Mouse (Mus musculus): Measurements from ENCODE around the gene Rbbp8nl. TPM values are rescaled to one million over a fixed set of nuclear protein-coding genes. Genes with fewer than 3 reads are reported as not detected.

Rbbp8nl gene
- polyA plus RNA-seq, 1 experiment from 2014 or later: not detected

DNA sequence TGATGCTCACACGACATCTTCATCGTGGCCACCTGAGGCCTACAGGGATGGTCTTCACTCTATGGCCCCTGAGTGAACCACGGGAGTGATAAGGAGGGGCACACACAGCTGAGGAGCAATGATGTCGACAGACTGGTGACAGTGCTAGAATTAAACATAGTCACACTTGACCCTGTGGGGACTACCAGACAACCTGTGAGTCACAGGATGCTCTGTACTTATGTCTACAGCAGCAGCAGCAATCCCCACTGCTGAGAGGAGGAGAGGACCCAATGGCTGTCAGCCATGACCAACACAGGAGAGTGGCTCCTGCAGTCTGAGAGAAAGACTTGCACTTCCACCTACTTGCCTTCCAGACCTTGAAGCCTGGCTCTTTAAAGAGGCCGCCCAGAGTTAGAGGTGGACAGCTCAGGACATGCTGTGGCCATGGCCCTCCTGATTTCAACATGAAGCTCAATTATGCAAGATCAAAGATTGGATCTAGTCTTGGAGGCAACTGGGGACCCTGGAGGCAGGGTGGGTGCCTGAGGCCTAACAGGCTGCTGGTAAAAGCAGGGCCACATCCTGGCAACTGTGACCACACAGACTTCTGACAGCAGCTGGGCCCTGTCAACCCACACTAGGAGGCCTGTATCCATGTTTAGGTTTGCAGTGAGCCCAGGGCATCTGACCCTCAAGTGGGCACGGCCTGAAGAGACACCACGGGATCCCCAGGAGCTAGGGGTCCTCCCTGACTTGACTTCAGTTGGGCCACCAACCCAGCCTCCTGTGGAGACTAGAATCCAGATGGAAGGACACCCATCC is 56.4 kb downstream of the Rbbp8nl start:
- Histone ChIP-seq H3K27me3 (ENCODE audit: control insufficient read depth, insufficient read depth, low read length) (no peaks in the 10 kb centered on the region), H3K36me3 (ENCODE audit: control insufficient read depth, insufficient read depth, low read length) (no peaks in the 10 kb centered on the region), H3K4me2 (ENCODE audit: low read length) (no peak overlapping the region), H3K27ac (replicated peaks; ENCODE audit: low read depth, low read length) (no peak overlapping the region), H3K4me3 (replicated peaks; ENCODE audit: low read depth, low read length) (no peak overlapping the region), H3K9ac (replicated peaks; ENCODE audit: low read length) (no peak overlapping the region), H3K4me1 (ENCODE audit: control insufficient read depth, insufficient read depth, low read length) (no peaks in the 10 kb centered on the region), H3K9me3 (ENCODE audit: control insufficient read depth, low read length) (no peaks in the 10 kb centered on the region)
- WGBS: 86% methylated on average over 7 of the region's 7 CpGs
- ATAC-seq (ENCODE audit: low FRiP score, low TSS enrichment) (no peak), DNase-seq (no peak)

DNA sequence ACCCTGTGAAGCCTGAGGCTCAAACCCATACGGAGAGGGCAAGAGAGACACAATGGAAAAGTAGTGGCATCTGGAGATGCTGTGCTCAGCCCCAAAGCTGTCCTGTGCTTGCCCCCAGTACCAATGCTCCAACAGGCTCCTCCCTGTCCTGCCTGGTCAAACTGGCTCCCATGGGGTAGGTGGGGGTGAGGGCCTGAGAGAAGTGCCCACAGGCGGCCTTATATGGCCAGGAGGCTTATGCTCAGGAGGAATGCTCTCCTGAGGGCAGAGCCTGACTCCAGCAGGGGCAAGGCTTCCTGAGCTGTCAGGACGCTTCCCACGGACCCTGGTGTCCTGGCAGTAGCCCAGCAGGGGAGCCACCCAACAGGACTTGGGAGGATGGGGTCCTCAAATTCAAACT is 59.2 kb downstream of the Rbbp8nl start:
- 69% methylated on average over 4 of the region's 4 CpGs for WGBS
- peaks cover 14% of the 10 kb centered on the region for H3K27me3 ChIP-seq (ENCODE audit: control insufficient read depth, insufficient read depth, low read length)
- DNase-seq (no peak), ATAC-seq (ENCODE audit: low FRiP score, low TSS enrichment) (no peak)
- H3K9me3 ChIP-seq (ENCODE audit: control insufficient read depth, low read length): no peaks in the 10 kb centered on the region
- peaks cover 16% of the 10 kb centered on the region for H3K4me1 ChIP-seq (ENCODE audit: control insufficient read depth, insufficient read depth, low read length)
- no peak overlapping the region for H3K27ac ChIP-seq (replicated peaks; ENCODE audit: low read depth, low read length)
- no peak overlapping the region for H3K9ac ChIP-seq (replicated peaks; ENCODE audit: low read length)
- H3K36me3 ChIP-seq (ENCODE audit: control insufficient read depth, insufficient read depth, low read length): no peaks in the 10 kb centered on the region
- no peak overlapping the region for H3K4me2 ChIP-seq (ENCODE audit: low read length)
- H3K4me3 ChIP-seq (replicated peaks; ENCODE audit: low read depth, low read length): no peak overlapping the region

DNA sequence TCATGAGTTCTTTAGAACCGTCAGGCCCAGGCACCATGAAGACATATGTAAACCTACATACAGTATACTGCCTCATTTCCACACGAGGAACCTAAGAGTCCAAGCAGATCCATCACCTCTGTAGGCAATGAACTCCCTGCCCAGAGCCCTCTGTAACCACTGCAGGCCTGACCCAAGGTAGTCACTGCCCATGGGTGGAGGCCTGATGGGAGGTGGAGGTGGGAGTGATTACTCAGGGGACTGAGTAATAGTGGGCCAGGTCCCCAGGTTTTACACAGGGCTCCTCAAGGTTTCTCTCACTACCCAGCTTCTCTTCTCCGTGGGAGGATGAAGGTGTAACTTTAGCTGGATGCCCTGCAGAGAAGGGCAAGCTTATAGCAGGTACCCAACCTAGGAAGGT is 60.5 kb downstream of the Rbbp8nl start:
- ATAC-seq (ENCODE audit: low FRiP score, low TSS enrichment) (no peak), DNase-seq (no peak)
- Histone ChIP-seq H3K9ac (replicated peaks; ENCODE audit: low read length) (no peak overlapping the region), H3K36me3 (ENCODE audit: control insufficient read depth, insufficient read depth, low read length) (no peaks in the 10 kb centered on the region), H3K27ac (replicated peaks; ENCODE audit: low read depth, low read length) (no peak overlapping the region), H3K4me1 (ENCODE audit: control insufficient read depth, insufficient read depth, low read length) (peaks cover 22% of the 10 kb centered on the region), H3K4me2 (ENCODE audit: low read length) (no peak overlapping the region), H3K4me3 (replicated peaks; ENCODE audit: low read depth, low read length) (no peak overlapping the region), H3K27me3 (ENCODE audit: control insufficient read depth, insufficient read depth, low read length) (peaks cover 26% of the 10 kb centered on the region), H3K9me3 (ENCODE audit: control insufficient read depth, low read length) (no peaks in the 10 kb centered on the region)
- WGBS: 90% methylated on average over 3 of the region's 3 CpGs

DNA sequence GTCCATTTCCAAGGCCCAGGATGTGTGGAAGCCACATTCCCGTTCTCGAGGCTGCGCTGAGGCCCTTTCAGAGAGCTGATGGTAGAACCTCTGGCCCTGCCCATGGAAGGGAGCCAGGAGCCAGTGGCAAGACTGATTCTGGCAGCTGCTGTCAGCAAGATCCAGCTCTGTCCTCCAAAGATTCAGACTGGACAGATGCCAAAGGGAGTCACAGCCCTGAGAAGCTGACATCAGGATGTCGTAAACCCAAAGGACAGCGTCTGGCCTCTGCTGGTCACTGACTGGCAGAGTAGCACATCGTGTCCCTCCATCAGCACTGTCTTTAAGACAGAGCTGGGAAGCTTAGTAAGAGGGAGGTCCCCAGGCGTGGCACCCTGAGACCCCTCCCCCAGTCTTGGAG is 61.1 kb downstream of the Rbbp8nl start:
- no peak overlapping the region for H3K27ac ChIP-seq (replicated peaks; ENCODE audit: low read depth, low read length)
- ATAC-seq (ENCODE audit: low FRiP score, low TSS enrichment): no peak
- peaks cover 22% of the 10 kb centered on the region for H3K4me1 ChIP-seq (ENCODE audit: control insufficient read depth, insufficient read depth, low read length)
- no peak overlapping the region for H3K4me3 ChIP-seq (replicated peaks; ENCODE audit: low read depth, low read length)
- H3K27me3 ChIP-seq (ENCODE audit: control insufficient read depth, insufficient read depth, low read length): peaks cover 26% of the 10 kb centered on the region
- H3K9me3 ChIP-seq (ENCODE audit: control insufficient read depth, low read length): no peaks in the 10 kb centered on the region
- no peak overlapping the region for H3K9ac ChIP-seq (replicated peaks; ENCODE audit: low read length)
- H3K4me2 ChIP-seq (ENCODE audit: low read length): no peak overlapping the region
- no peaks in the 10 kb centered on the region for H3K36me3 ChIP-seq (ENCODE audit: control insufficient read depth, insufficient read depth, low read length)
- DNase-seq: peak; percentile 13
- WGBS: 72% methylated on average over 7 of the region's 7 CpGs

DNA sequence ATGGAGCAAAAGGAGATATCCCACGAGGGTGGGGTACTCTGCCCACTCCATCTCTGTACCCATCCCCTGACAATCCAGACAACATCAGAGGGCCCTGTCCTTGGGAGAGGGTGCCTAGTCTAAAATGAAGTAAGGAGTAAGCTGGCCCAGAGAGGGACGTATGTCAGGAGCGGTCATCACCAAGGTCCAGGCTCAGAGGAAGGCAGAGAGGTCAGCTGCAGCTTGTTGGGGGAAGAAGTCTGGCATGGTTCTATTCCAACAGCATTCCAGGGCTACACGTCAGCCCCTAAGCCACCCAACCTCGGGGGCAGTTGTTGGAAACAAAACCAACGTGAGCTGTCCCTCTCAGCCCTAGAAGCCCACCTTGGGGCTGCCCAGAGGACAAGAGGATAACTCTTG is 61.6 kb downstream of the Rbbp8nl start:
- Histone ChIP-seq H3K36me3 (ENCODE audit: control insufficient read depth, insufficient read depth, low read length) (no peaks in the 10 kb centered on the region), H3K27ac (replicated peaks; ENCODE audit: low read depth, low read length) (no peak overlapping the region), H3K9ac (replicated peaks; ENCODE audit: low read length) (no peak overlapping the region), H3K9me3 (ENCODE audit: control insufficient read depth, low read length) (no peaks in the 10 kb centered on the region), H3K4me3 (replicated peaks; ENCODE audit: low read depth, low read length) (no peak overlapping the region), H3K27me3 (ENCODE audit: control insufficient read depth, insufficient read depth, low read length) (peaks cover 29% of the 10 kb centered on the region), H3K4me2 (ENCODE audit: low read length) (no peak overlapping the region), H3K4me1 (ENCODE audit: control insufficient read depth, insufficient read depth, low read length) (peaks cover 22% of the 10 kb centered on the region)
- ATAC-seq (ENCODE audit: low FRiP score, low TSS enrichment) (no peak), DNase-seq (no peak)
- 50% methylated on average over 6 of the region's 6 CpGs for WGBS

Small RNAs within 50 kb of the gene (microRNA-seq; reads per million reads assigned to microRNA genes)
- 0.59 reads per million for gene Mir3091

Other genes starting within 250 kb of the Rbbp8nl start
- gene Psma7, start 247.4 kb downstream of the Rbbp8nl start, polyA plus RNA-seq (2014; fragmentation: Nextera tagmentation; extraction: Ambion mirVana): 579 and 610 TPM in 2 replicates
- 61.4 and 62.7 TPM in 2 replicates for gene Ss18l1, start 247.4 kb downstream of the Rbbp8nl start, polyA plus RNA-seq (2014; fragmentation: Nextera tagmentation; extraction: Ambion mirVana)
- gene Mtg2, start 219.3 kb downstream of the Rbbp8nl start, polyA plus RNA-seq (2014; fragmentation: Nextera tagmentation; extraction: Ambion mirVana): 32.2 and 35.4 TPM in 2 replicates
- 2.7 and 3.8 TPM in 2 replicates for gene Hrh3, start 185.4 kb downstream of the Rbbp8nl start, polyA plus RNA-seq (2014; fragmentation: Nextera tagmentation; extraction: Ambion mirVana)
- gene Osbpl2, start 170.6 kb downstream of the Rbbp8nl start, polyA plus RNA-seq (2014; fragmentation: Nextera tagmentation; extraction: Ambion mirVana): 67.2 and 76.6 TPM in 2 replicates
- gene Adrm1, start 118.4 kb downstream of the Rbbp8nl start, polyA plus RNA-seq (2014; fragmentation: Nextera tagmentation; extraction: Ambion mirVana): 158 and 179 TPM in 2 replicates
- gene Lama5, start 64.0 kb downstream of the Rbbp8nl start, polyA plus RNA-seq (2014; fragmentation: Nextera tagmentation; extraction: Ambion mirVana): 1.2 and 1.8 TPM in 2 replicates
- 409 and 512 TPM in 2 replicates for gene Rps21, start 32.5 kb downstream of the Rbbp8nl start, polyA plus RNA-seq (2014; fragmentation: Nextera tagmentation; extraction: Ambion mirVana)
- 32.0 and 37.5 TPM in 2 replicates for gene Cables2, start 16.4 kb downstream of the Rbbp8nl start, polyA plus RNA-seq (2014; fragmentation: Nextera tagmentation; extraction: Ambion mirVana)
- not detected in 2 replicates for gene Gata5, start 44.8 kb upstream of the Rbbp8nl start, polyA plus RNA-seq (2014; fragmentation: Nextera tagmentation; extraction: Ambion mirVana)
- gene Slco4a1, start 166.4 kb upstream of the Rbbp8nl start, polyA plus RNA-seq (2014; fragmentation: Nextera tagmentation; extraction: Ambion mirVana): 1.0 and 1.1 TPM in 2 replicates
- gene Ntsr1, start 210.1 kb upstream of the Rbbp8nl start, polyA plus RNA-seq (2014; fragmentation: Nextera tagmentation; extraction: Ambion mirVana): 0.89 and 1.3 TPM in 2 replicates